Mouse (Mus musculus): ENCODE measurements around the gene Etv4. TPM values are rescaled to one million over a fixed set of nuclear protein-coding genes. Genes with fewer than 3 reads are reported as not detected.

Gene Etv4
- total RNA-seq (2021) (not detected), polyA plus RNA-seq (2012; rRNA removed) (0.59 and 0.61 TPM in 2 replicates)
- long read RNA-seq, result 0 reads

GRCm38 (mm10) chr11:101785143-101785851 lies at the start of gene Etv4:
Etv4 (minus strand) TSS chr11:101785371.
- no peak within 1 kb of the TSS for H3K27ac ChIP-seq
- peak within 1 kb of the TSS; percentile 37 for H3K9ac ChIP-seq (ENCODE audit: low read depth, low read length)
- DNase-seq, result peak; percentile 76 to 87
- intact Hi-C loops (cut with DNase I), result no loop called here
- no peaks in the 10 kb centered on the region for H3K27me3 ChIP-seq (ENCODE audit: control insufficient read depth, insufficient read depth, low read length)
- no peaks in the 10 kb centered on the region for H3K36me3 ChIP-seq (ENCODE audit: control insufficient read depth, insufficient read depth, low read length)
- WGBS, result 2% methylated on average over 35 of the region's 35 CpGs
- H3K4me1 ChIP-seq (ENCODE audit: control insufficient read depth, insufficient read depth, low read length), result peaks cover 4% of the 10 kb centered on the region
- H3K79me2 ChIP-seq (replicated peaks; ENCODE audit: control insufficient read depth, insufficient read depth, low read length), result no peaks in the 10 kb centered on the region
- H3K4me3 ChIP-seq, result peak within 1 kb of the TSS; percentile 60
- TF ChIP-seq POLR2A (IDR thresholded peaks at IDR 0.05; ENCODE audit: insufficient read depth, low read depth, low read length), result no peak
- no peak for TF ChIP-seq EP300 (IDR thresholded peaks at IDR 0.05; ENCODE audit: insufficient read depth, low read depth, low read length)
- TF ChIP-seq CTCF (IDR thresholded peaks at IDR 0.05), result no peak

GRCm38 (mm10) chr11:101832001-101832400 lies 46.8 kb upstream of the Etv4 start:
- WGBS, result 9% methylated on average over 7 of the region's 7 CpGs
- H3K4me1 ChIP-seq (ENCODE audit: control insufficient read depth, insufficient read depth, low read length), result peaks cover 14% of the 10 kb centered on the region
- peak in 1 of 2 experiments; percentile 54 for DNase-seq
- TF ChIP-seq CTCF (IDR thresholded peaks at IDR 0.05) (no peak), POLR2A (IDR thresholded peaks at IDR 0.05; ENCODE audit: insufficient read depth, low read depth, low read length) (no peak), EP300 (IDR thresholded peaks at IDR 0.05; ENCODE audit: insufficient read depth, low read depth, low read length) (peak; percentile 39; the same call in 1 of the 2 replicates)
- intact Hi-C loops (cut with DNase I), result loop anchor here (1.0 kb wide), 1 partner anchor 49 kb away; no protein-coding TSS in a partner anchor
- no peak overlapping the region for H3K4me3 ChIP-seq
- no peaks in the 10 kb centered on the region for H3K27me3 ChIP-seq (ENCODE audit: control insufficient read depth, insufficient read depth, low read length)
- no peak overlapping the region for H3K9ac ChIP-seq (ENCODE audit: low read depth, low read length)
- H3K79me2 ChIP-seq (replicated peaks; ENCODE audit: control insufficient read depth, insufficient read depth, low read length), result no peaks in the 10 kb centered on the region
- H3K27ac ChIP-seq, result peak overlapping the region; percentile 18
- H3K36me3 ChIP-seq (ENCODE audit: control insufficient read depth, insufficient read depth, low read length), result no peaks in the 10 kb centered on the region

- peak overlapping the region; percentile 84 for H3K27ac ChIP-seq
- peaks cover 14% of the 10 kb centered on the region for H3K4me1 ChIP-seq (ENCODE audit: control insufficient read depth, insufficient read depth, low read length)
- no peak for DNase-seq
- no peak overlapping the region for H3K4me3 ChIP-seq
- no peaks in the 10 kb centered on the region for H3K79me2 ChIP-seq (replicated peaks; ENCODE audit: control insufficient read depth, insufficient read depth, low read length)
- 36% methylated on average over 8 of the region's 8 CpGs for WGBS
- TF ChIP-seq POLR2A (IDR thresholded peaks at IDR 0.05; ENCODE audit: insufficient read depth, low read depth, low read length) (no peak), CTCF (IDR thresholded peaks at IDR 0.05) (no peak)
- H3K9ac ChIP-seq (ENCODE audit: low read depth, low read length), result no peak overlapping the region
- intact Hi-C loops (cut with DNase I), result loop anchor here (2.0 kb wide), 1 partner anchor 66 kb away; no protein-coding TSS in a partner anchor
- no peaks in the 10 kb centered on the region for H3K36me3 ChIP-seq (ENCODE audit: control insufficient read depth, insufficient read depth, low read length)
- no peaks in the 10 kb centered on the region for H3K27me3 ChIP-seq (ENCODE audit: control insufficient read depth, insufficient read depth, low read length)
Measured at GRCm38 (mm10) chr11:101830616-101831015, 45.4 kb upstream of the Etv4 start.

- peak; percentile 70 to 75 for DNase-seq
- H3K79me2 ChIP-seq (replicated peaks; ENCODE audit: control insufficient read depth, insufficient read depth, low read length), result no peaks in the 10 kb centered on the region
- peaks cover 14% of the 10 kb centered on the region for H3K4me1 ChIP-seq (ENCODE audit: control insufficient read depth, insufficient read depth, low read length)
- peak overlapping the region; percentile 84 for H3K27ac ChIP-seq
- intact Hi-C loops (cut with DNase I), result loop anchor here (2.0 kb wide), 1 partner anchor 67 kb away; no protein-coding TSS in a partner anchor
- peak overlapping the region; percentile 35; the same call in 1 of the 2 replicates for H3K9ac ChIP-seq (ENCODE audit: low read depth, low read length)
- no peaks in the 10 kb centered on the region for H3K36me3 ChIP-seq (ENCODE audit: control insufficient read depth, insufficient read depth, low read length)
- TF ChIP-seq POLR2A (IDR thresholded peaks at IDR 0.05; ENCODE audit: insufficient read depth, low read depth, low read length) (0 out of 2 replicates have a peak, but pooled peaks have one; percentile 37), EP300 (IDR thresholded peaks at IDR 0.05; ENCODE audit: insufficient read depth, low read depth, low read length) (peak; percentile 66), CTCF (IDR thresholded peaks at IDR 0.05) (no peak)
- 23% methylated on average over 10 of the region's 10 CpGs for WGBS
- H3K27me3 ChIP-seq (ENCODE audit: control insufficient read depth, insufficient read depth, low read length), result no peaks in the 10 kb centered on the region
- no peak overlapping the region for H3K4me3 ChIP-seq
Measured at GRCm38 (mm10) chr11:101830112-101830511, 44.9 kb upstream of the Etv4 start.

- intact Hi-C loops (cut with DNase I), result no loop called here
- H3K9ac ChIP-seq (ENCODE audit: low read depth, low read length), result no peak overlapping the region
- peaks cover 14% of the 10 kb centered on the region for H3K4me1 ChIP-seq (ENCODE audit: control insufficient read depth, insufficient read depth, low read length)
- no peaks in the 10 kb centered on the region for H3K27me3 ChIP-seq (ENCODE audit: control insufficient read depth, insufficient read depth, low read length)
- no peak overlapping the region for H3K27ac ChIP-seq
- TF ChIP-seq POLR2A (IDR thresholded peaks at IDR 0.05; ENCODE audit: insufficient read depth, low read depth, low read length) (no peak), EP300 (IDR thresholded peaks at IDR 0.05; ENCODE audit: insufficient read depth, low read depth, low read length) (no peak), CTCF (IDR thresholded peaks at IDR 0.05) (no peak)
- no peak for DNase-seq
- no peak overlapping the region for H3K4me3 ChIP-seq
- H3K36me3 ChIP-seq (ENCODE audit: control insufficient read depth, insufficient read depth, low read length), result no peaks in the 10 kb centered on the region
- no peaks in the 10 kb centered on the region for H3K79me2 ChIP-seq (replicated peaks; ENCODE audit: control insufficient read depth, insufficient read depth, low read length)
- 95% methylated on average over 4 of the region's 4 CpGs for WGBS
Measured at GRCm38 (mm10) chr11:101828718-101829117, 43.5 kb upstream of the Etv4 start.

GRCm38 (mm10) chr11:101823210-101823609 lies 38.0 kb upstream of the Etv4 start:
- Histone ChIP-seq H3K4me3 (no peak overlapping the region), H3K36me3 (ENCODE audit: control insufficient read depth, insufficient read depth, low read length) (no peaks in the 10 kb centered on the region), H3K4me1 (ENCODE audit: control insufficient read depth, insufficient read depth, low read length) (peaks cover 8% of the 10 kb centered on the region), H3K27ac (no peak overlapping the region), H3K27me3 (ENCODE audit: control insufficient read depth, insufficient read depth, low read length) (no peaks in the 10 kb centered on the region), H3K9ac (ENCODE audit: low read depth, low read length) (no peak overlapping the region), H3K79me2 (replicated peaks; ENCODE audit: control insufficient read depth, insufficient read depth, low read length) (no peaks in the 10 kb centered on the region)
- intact Hi-C loops (cut with DNase I), result no loop called here
- TF ChIP-seq POLR2A (IDR thresholded peaks at IDR 0.05; ENCODE audit: insufficient read depth, low read depth, low read length) (no peak), EP300 (IDR thresholded peaks at IDR 0.05; ENCODE audit: insufficient read depth, low read depth, low read length) (no peak), CTCF (IDR thresholded peaks at IDR 0.05) (no peak)
- 32% methylated on average over 3 of the region's 3 CpGs for WGBS
- no peak for DNase-seq

Measured in heart, adult 2 months (tissue).